Mouse (Mus musculus): ENCODE results near the gene Tbc1d25. TPM values are rescaled to one million over a fixed set of nuclear protein-coding genes. Genes with fewer than 3 reads are reported as not detected.

Gene Tbc1d25
- total and polyA plus RNA-seq, 2 experiments from 2014 or later, result 6.5 to 12.2 TPM

DNA sequence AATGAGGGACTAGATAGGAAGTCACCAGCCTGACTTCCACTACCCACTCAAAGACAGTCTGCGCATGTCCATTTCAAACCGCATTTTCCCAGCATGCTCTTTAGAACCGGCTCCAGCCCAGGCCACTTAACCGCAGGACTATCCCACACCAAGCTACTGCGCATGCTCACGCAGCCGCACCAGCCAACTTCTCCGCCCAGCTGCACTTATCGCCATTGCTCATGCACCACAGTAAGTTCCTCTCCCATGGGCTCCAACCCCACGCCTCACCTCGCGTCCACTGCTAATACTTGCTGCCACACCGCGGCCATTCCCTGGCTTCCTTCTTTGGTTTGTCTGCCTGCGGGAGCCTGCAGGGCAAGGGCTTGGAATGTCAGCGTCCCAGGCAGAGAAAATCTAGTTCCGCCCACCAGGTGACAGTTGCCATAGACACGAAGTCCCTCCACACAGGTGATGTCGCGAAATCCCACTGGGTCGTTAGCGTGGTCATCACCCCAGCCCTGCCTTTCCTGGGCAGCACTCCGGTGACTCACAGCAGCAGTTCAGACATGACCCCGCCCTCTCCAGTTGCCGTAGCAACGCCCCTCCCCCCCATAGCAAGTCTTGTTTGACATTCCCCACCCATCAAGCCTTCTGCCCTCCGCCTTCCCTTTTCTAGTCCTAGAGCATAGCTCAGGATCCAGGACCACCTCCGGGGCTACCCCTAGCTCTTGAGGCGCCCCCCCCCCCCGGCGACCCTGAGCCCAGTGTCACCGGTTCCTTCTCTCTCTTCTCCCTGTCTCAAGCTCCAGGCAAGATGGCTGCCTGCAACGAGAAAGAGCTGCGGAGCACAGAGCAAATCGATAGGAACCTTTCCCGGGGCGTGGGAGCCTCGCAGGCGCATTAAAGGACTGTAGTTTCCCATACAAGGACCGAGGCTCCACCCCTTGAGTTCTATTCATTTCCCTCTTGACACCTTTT lies 43.7 kb downstream of the Tbc1d25 start, which contains the start of gene Wdr13:
Wdr13 (minus strand) TSS at position 876 of the 960 bp plus-strand sequence.
- Histone ChIP-seq H3K9me3 (replicated peaks; ENCODE audit: control insufficient read depth, low read length) (no peaks in the 10 kb centered on the region), H3K36me3 (replicated peaks; ENCODE audit: control insufficient read depth, insufficient read depth, low read length) (peaks cover 14% of the 10 kb centered on the region), H3K4me2 (ENCODE audit: low read depth, low read length) (peak within 1 kb of the TSS; percentile 58), H3K4me1 (ENCODE audit: control insufficient read depth, insufficient read depth) (0 out of 2 replicates have a peak, but pooled peaks cover 4% of the 10 kb centered on the region), H3K4me3 (ENCODE audit: low read depth, low read length) (peak within 1 kb of the TSS; percentile 55), H3K9ac (replicated peaks; ENCODE audit: low read depth, low read length) (peak within 1 kb of the TSS; percentile 33; the same call in 1 of the 2 replicates), H3K27ac (ENCODE audit: low read depth) (peak within 1 kb of the TSS; percentile 96), H3K27me3 (ENCODE audit: control insufficient read depth, insufficient read depth, low read length) (no peaks in the 10 kb centered on the region)
- peak; percentile 93 for ATAC-seq (ENCODE audit: insufficient read depth, low read depth)
- TF ChIP-seq CTCF (IDR thresholded peaks at IDR 0.05; ENCODE audit: low read depth), result no peak
- TF ChIP-seq EP300 (IDR thresholded peaks at IDR 0.05; ENCODE audit: low read depth), result no peak
- peak; percentile 87 for DNase-seq (ENCODE audit: low spot score)
- 14% methylated on average over 40 of the region's 40 CpGs for WGBS

DNA sequence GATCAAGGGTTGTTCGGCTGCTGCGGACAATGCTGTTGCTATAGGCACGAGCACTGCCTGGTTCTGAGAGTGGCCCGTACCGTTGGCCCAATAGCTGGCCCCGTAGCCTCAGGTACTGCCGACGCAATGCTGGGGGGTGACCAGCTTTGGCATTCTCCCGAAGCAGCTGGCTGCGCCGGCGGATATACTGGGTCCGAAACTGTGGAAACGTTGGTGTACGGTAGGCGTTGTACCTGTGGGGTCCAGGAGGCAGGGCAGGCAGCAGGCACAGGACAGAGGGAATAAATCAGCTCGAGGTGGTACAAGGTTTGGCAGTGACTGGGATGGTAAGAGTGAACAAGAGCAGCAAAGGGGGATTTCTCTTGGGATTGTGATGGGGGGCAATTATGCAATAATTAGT lies 44.6 kb downstream of the Tbc1d25 start:
- Histone ChIP-seq H3K4me1 (ENCODE audit: control insufficient read depth, insufficient read depth) (0 out of 2 replicates have a peak, but pooled peaks cover 4% of the 10 kb centered on the region), H3K9me3 (replicated peaks; ENCODE audit: control insufficient read depth, low read length) (no peaks in the 10 kb centered on the region), H3K27me3 (ENCODE audit: control insufficient read depth, insufficient read depth, low read length) (no peaks in the 10 kb centered on the region), H3K9ac (replicated peaks; ENCODE audit: low read depth, low read length) (no peak overlapping the region; the same call in 1 of the 2 replicates), H3K4me3 (ENCODE audit: low read depth, low read length) (peak overlapping the region; percentile 55), H3K4me2 (ENCODE audit: low read depth, low read length) (peak overlapping the region; percentile 58), H3K27ac (ENCODE audit: low read depth) (peak overlapping the region; percentile 96; the same call in 1 of the 2 replicates), H3K36me3 (replicated peaks; ENCODE audit: control insufficient read depth, insufficient read depth, low read length) (peaks cover 14% of the 10 kb centered on the region)
- WGBS, result 86% methylated on average over 17 of the region's 17 CpGs
- DNase-seq (ENCODE audit: low spot score), result no peak
- ATAC-seq (ENCODE audit: insufficient read depth, low read depth), result no peak
- TF ChIP-seq EP300 (IDR thresholded peaks at IDR 0.05; ENCODE audit: low read depth) (no peak), CTCF (IDR thresholded peaks at IDR 0.05; ENCODE audit: low read depth) (no peak)

DNA sequence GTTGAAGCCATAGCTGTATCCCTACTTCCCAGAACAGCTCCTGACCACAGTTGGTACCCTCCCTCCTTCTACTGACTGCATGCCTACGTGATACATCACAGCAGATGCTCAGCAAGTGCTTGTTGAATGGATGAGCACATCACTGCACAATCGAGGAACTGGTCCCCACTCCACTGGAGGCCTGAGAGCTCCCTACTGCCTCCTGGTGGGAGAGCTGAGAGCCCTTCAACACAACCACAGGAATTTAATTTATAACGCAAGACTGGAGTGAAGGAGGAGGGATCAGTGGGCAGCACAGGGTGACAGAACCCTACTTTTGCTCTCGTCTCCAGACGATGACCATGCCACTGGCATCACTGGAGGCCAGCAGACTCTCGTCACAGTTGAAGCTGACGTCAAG lies 50.7 kb downstream of the Tbc1d25 start:
- Histone ChIP-seq H3K27ac (ENCODE audit: low read depth) (no peak overlapping the region), H3K27me3 (ENCODE audit: control insufficient read depth, insufficient read depth, low read length) (no peaks in the 10 kb centered on the region), H3K4me2 (ENCODE audit: low read depth, low read length) (no peak overlapping the region), H3K9ac (replicated peaks; ENCODE audit: low read depth, low read length) (no peak overlapping the region), H3K4me3 (ENCODE audit: low read depth, low read length) (no peak overlapping the region), H3K4me1 (ENCODE audit: control insufficient read depth, insufficient read depth) (no peaks in the 10 kb centered on the region), H3K9me3 (replicated peaks; ENCODE audit: control insufficient read depth, low read length) (no peaks in the 10 kb centered on the region), H3K36me3 (replicated peaks; ENCODE audit: control insufficient read depth, insufficient read depth, low read length) (peaks cover 26% of the 10 kb centered on the region)
- no peak for TF ChIP-seq EP300 (IDR thresholded peaks at IDR 0.05; ENCODE audit: low read depth)
- no peak; the same call in 1 of the 2 replicates for TF ChIP-seq CTCF (IDR thresholded peaks at IDR 0.05; ENCODE audit: low read depth)
- ATAC-seq (ENCODE audit: insufficient read depth, low read depth) (no peak), DNase-seq (ENCODE audit: low spot score) (no peak)
- WGBS, result 66% methylated on average over 7 of the region's 7 CpGs

DNA sequence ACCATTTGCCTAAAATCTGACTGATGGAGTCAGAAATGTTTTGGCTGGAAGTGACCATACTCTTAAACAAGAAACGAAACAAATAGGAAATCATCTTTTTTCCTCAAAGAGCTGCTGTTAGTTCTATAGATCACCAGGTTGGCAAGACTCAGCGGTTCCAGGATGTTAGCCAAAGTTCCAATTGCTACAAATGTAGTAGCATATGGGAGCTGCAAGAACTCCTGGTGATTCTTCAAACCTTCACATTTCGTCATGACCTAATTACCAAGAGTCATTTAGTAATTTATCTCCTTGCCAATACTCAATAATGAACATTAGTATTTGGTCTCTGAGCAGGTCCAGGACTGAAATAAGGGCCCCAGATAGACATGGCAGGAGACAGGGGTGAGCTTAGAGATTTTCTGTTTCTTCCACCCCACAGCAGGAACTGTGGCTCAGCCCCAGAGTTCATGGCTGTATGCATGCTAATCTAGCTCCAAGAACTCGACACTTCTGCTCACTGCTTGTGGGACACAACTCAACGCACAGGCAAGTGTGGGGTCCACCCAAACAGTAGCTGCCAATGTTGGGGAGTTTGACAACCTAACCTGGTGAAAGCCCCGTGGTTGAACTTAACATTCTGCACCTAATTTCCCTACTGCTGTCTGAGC lies 52.0 kb downstream of the Tbc1d25 start:
- no peaks in the 10 kb centered on the region for H3K4me1 ChIP-seq (ENCODE audit: control insufficient read depth, insufficient read depth)
- 71% methylated on average over 6 of the region's 6 CpGs for WGBS
- no peak overlapping the region for H3K4me3 ChIP-seq (ENCODE audit: low read depth, low read length)
- DNase-seq (ENCODE audit: low spot score) (no peak), ATAC-seq (ENCODE audit: insufficient read depth, low read depth) (no peak)
- TF ChIP-seq CTCF (IDR thresholded peaks at IDR 0.05; ENCODE audit: low read depth), result no peak
- no peak overlapping the region for H3K27ac ChIP-seq (ENCODE audit: low read depth)
- H3K36me3 ChIP-seq (replicated peaks; ENCODE audit: control insufficient read depth, insufficient read depth, low read length), result peaks cover 18% of the 10 kb centered on the region
- no peak overlapping the region for H3K4me2 ChIP-seq (ENCODE audit: low read depth, low read length)
- no peaks in the 10 kb centered on the region for H3K27me3 ChIP-seq (ENCODE audit: control insufficient read depth, insufficient read depth, low read length)
- no peak overlapping the region for H3K9ac ChIP-seq (replicated peaks; ENCODE audit: low read depth, low read length)
- H3K9me3 ChIP-seq (replicated peaks; ENCODE audit: control insufficient read depth, low read length), result no peaks in the 10 kb centered on the region

DNA sequence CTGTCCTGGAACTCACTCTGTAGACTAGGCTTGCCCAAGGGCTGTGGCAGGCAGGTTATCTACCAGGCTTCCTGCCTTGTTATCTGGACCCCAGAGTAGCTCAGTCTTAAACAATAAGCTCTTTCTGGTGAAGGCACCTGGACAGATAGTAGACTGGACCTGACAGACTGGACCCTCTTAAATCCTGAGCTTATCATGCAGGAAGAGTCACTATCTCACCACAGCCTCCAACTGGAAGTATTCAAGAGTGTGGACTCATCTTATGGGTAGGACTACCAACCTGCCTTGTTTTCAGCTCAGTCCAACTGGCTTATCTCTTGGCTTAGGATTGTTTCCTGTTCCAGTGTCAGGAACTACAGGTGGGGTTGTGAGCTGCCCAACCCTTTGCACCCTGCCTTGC lies 58.7 kb downstream of the Tbc1d25 start:
- H3K9ac ChIP-seq (replicated peaks; ENCODE audit: low read depth, low read length), result no peak overlapping the region
- H3K27ac ChIP-seq (ENCODE audit: low read depth), result no peak overlapping the region
- no peaks in the 10 kb centered on the region for H3K36me3 ChIP-seq (replicated peaks; ENCODE audit: control insufficient read depth, insufficient read depth, low read length)
- TF ChIP-seq CTCF (IDR thresholded peaks at IDR 0.05; ENCODE audit: low read depth) (no peak), EP300 (IDR thresholded peaks at IDR 0.05; ENCODE audit: low read depth) (no peak)
- ATAC-seq (ENCODE audit: insufficient read depth, low read depth) (no peak), DNase-seq (ENCODE audit: low spot score) (no peak)
- no peaks in the 10 kb centered on the region for H3K4me1 ChIP-seq (ENCODE audit: control insufficient read depth, insufficient read depth)
- H3K4me2 ChIP-seq (ENCODE audit: low read depth, low read length), result no peak overlapping the region
- H3K9me3 ChIP-seq (replicated peaks; ENCODE audit: control insufficient read depth, low read length), result no peaks in the 10 kb centered on the region
- no peak overlapping the region for H3K4me3 ChIP-seq (ENCODE audit: low read depth, low read length)
- no peaks in the 10 kb centered on the region for H3K27me3 ChIP-seq (ENCODE audit: control insufficient read depth, insufficient read depth, low read length)

Data from heart, postnatal 0 days (tissue).